Mouse (Mus musculus): ENCODE measurements around the gene Gpa33. TPM values are rescaled to one million over a fixed set of nuclear protein-coding genes. Genes with fewer than 3 reads are reported as not detected.

The Gpa33 gene
- polyA plus RNA-seq, 2 experiments, result 0.01 TPM; not detected in 1

DNA sequence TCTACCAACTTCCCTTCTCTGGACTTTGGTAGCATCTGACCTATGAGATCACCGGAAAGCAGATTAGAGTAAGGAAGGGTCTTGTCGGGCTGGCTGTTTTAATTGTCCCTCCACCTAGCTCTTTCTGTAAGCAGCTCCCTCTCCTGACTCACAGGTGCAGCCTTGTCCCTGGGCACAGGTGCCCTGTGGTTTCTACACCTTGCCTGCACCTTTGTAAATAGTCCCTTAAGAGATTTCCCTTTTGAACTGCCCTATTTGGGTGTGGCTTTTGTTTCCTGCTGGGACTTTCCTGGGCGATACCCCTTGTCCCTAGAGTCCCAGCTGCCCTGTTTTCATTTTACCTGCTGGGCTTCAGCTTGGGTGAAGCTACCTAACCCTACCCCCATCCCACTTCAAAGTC is 35.6 kb upstream of the Gpa33 start:
- H3K27ac ChIP-seq, result no peak overlapping the region
- no peaks in the 10 kb centered on the region for H3K36me3 ChIP-seq (replicated peaks; ENCODE audit: control insufficient read depth, insufficient read depth, low read depth)
- H3K9ac ChIP-seq (replicated peaks), result no peak overlapping the region
- H3K9me3 ChIP-seq (ENCODE audit: control insufficient read depth, low read length), result no peaks in the 10 kb centered on the region
- TF ChIP-seq EP300 (IDR thresholded peaks at IDR 0.05; ENCODE audit: low read depth), result no peak
- no peak for TF ChIP-seq CTCF (IDR thresholded peaks at IDR 0.05; ENCODE audit: low read depth)
- ATAC-seq (ENCODE audit: insufficient read depth), result no peak
- no peak overlapping the region for H3K4me3 ChIP-seq (ENCODE audit: insufficient read depth in 1 of 2, low read depth in 2 of 2, low read length in 2 of 2)
- no peaks in the 10 kb centered on the region for H3K4me1 ChIP-seq (replicated peaks; ENCODE audit: control insufficient read depth in 2 of 2, insufficient read depth in 2 of 2, low read length in 1 of 2)
- 64% methylated on average over 3 of the region's 3 CpGs for WGBS (ENCODE audit: insufficient replicate concordance)
- no peak for DNase-seq (ENCODE audit: low read depth in 3 of 3, low spot score in 3 of 3)
- no peak overlapping the region for H3K4me2 ChIP-seq (ENCODE audit: low read depth)
- H3K27me3 ChIP-seq (ENCODE audit: control insufficient read depth, insufficient read depth, low read length), result no peaks in the 10 kb centered on the region

DNA sequence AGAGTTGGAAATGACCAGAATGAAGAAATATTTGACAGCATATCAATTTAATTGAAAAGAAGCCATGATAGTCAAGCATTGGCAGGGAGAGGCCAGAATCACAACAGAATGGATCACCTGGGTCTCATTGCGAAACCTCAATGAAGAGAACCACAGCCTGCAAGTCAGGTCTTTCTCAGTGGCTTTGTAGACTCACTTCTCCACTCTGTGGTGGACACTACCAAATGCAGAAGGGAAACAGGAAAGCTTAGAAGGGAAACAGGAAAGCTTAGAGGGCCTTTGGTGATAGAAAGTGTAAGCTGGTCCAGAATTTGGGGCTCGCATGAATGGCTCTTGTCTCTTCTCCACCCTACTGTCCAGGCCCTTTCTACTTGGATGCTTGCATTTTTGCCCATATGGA is 31.9 kb upstream of the Gpa33 start:
- no peak overlapping the region for H3K4me2 ChIP-seq (ENCODE audit: low read depth)
- ATAC-seq (ENCODE audit: insufficient read depth), result no peak
- no peak overlapping the region for H3K4me3 ChIP-seq (ENCODE audit: insufficient read depth in 1 of 2, low read depth in 2 of 2, low read length in 2 of 2)
- H3K9ac ChIP-seq (replicated peaks), result no peak overlapping the region
- TF ChIP-seq CTCF (IDR thresholded peaks at IDR 0.05; ENCODE audit: low read depth) (no peak), EP300 (IDR thresholded peaks at IDR 0.05; ENCODE audit: low read depth) (no peak)
- H3K9me3 ChIP-seq (ENCODE audit: control insufficient read depth, low read length), result no peaks in the 10 kb centered on the region
- H3K36me3 ChIP-seq (replicated peaks; ENCODE audit: control insufficient read depth, insufficient read depth, low read depth), result no peaks in the 10 kb centered on the region
- H3K27ac ChIP-seq, result no peak overlapping the region
- 77% methylated on average over 2 of the region's 2 CpGs for WGBS (ENCODE audit: insufficient replicate concordance)
- H3K4me1 ChIP-seq (replicated peaks; ENCODE audit: control insufficient read depth in 2 of 2, insufficient read depth in 2 of 2, low read length in 1 of 2), result no peaks in the 10 kb centered on the region
- no peaks in the 10 kb centered on the region for H3K27me3 ChIP-seq (ENCODE audit: control insufficient read depth, insufficient read depth, low read length)
- no peak for DNase-seq (ENCODE audit: low read depth in 3 of 3, low spot score in 3 of 3)

DNA sequence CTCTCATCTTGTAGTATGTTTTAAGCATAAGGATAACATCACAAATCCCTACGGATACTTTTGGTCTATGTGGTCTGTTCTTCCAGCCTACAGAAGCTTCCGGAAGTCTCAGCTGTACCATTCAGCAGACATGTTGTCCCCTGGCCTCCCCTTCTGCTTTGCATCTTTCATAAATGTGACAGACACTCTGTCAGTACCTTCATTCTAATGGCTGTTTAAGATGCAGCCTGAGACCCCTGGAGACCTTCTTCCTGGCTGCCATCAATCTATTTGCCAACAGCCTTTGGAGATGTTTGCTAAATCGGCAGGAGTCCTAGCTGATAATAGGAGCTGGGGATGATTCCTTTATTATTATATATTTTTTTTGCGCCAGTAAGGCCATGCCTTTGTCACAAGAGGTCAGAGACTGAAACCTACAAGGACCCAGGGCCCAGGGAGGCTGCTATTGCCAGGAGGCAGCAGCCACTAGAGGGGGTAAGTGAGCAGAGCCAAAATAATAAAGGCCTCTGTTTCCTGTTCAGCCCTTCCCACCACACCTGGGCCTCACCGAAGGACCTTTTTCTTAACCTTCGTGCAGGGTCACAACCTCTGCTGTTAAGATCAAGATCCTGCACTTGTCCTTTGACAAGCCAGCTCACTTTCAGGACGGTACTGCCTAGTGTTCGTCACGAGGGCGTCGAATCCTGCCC is 27.0 kb upstream of the Gpa33 start:
- TF ChIP-seq EP300 (IDR thresholded peaks at IDR 0.05; ENCODE audit: low read depth), result no peak
- TF ChIP-seq CTCF (IDR thresholded peaks at IDR 0.05; ENCODE audit: low read depth), result peak; percentile 72
- no peaks in the 10 kb centered on the region for H3K36me3 ChIP-seq (replicated peaks; ENCODE audit: control insufficient read depth, insufficient read depth, low read depth)
- no peaks in the 10 kb centered on the region for H3K27me3 ChIP-seq (ENCODE audit: control insufficient read depth, insufficient read depth, low read length)
- H3K9ac ChIP-seq (replicated peaks), result no peak overlapping the region
- DNase-seq (ENCODE audit: low read depth in 3 of 3, low spot score in 3 of 3), result no peak
- WGBS (ENCODE audit: insufficient replicate concordance), result 60% methylated on average over 11 of the region's 11 CpGs
- peaks cover 0 to 4% of the 10 kb centered on the region in 2 experiments; a peak in 1 of 4 replicates for H3K4me1 ChIP-seq (replicated peaks; ENCODE audit: control insufficient read depth in 2 of 2, insufficient read depth in 2 of 2, low read length in 1 of 2)
- no peak overlapping the region for H3K4me2 ChIP-seq (ENCODE audit: low read depth)
- no peak overlapping the region for H3K27ac ChIP-seq
- H3K9me3 ChIP-seq (ENCODE audit: control insufficient read depth, low read length), result no peaks in the 10 kb centered on the region
- no peak for ATAC-seq (ENCODE audit: insufficient read depth)
- H3K4me3 ChIP-seq (ENCODE audit: insufficient read depth in 1 of 2, low read depth in 2 of 2, low read length in 2 of 2), result no peak overlapping the region

DNA sequence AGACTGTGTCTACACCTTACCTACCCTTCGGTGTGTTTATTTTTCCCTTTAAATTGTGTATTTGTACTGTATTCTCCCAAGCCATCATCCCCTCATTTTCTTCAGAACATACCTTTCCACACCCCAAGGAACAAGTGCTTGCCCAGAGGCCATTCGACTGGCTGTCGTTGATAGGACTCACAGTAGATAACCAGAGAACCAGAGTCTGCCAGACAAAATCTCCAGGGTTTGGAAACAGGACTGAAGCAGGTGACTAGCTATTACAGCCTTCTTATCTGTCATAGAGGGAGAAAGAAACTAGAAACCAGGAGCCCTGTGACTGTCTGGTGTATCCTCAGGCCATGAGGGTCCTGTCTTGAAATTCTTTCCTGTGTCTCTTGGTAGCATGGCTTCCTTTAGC is 25.2 kb upstream of the Gpa33 start:
- Histone ChIP-seq H3K36me3 (replicated peaks; ENCODE audit: control insufficient read depth, insufficient read depth, low read depth) (no peaks in the 10 kb centered on the region), H3K4me3 (ENCODE audit: insufficient read depth in 1 of 2, low read depth in 2 of 2, low read length in 2 of 2) (no peak overlapping the region), H3K4me2 (ENCODE audit: low read depth) (no peak overlapping the region), H3K27me3 (ENCODE audit: control insufficient read depth, insufficient read depth, low read length) (no peaks in the 10 kb centered on the region), H3K4me1 (replicated peaks; ENCODE audit: control insufficient read depth in 2 of 2, insufficient read depth in 2 of 2, low read length in 1 of 2) (peaks cover 0 to 4% of the 10 kb centered on the region in 2 experiments; a peak in 1 of 4 replicates), H3K9ac (replicated peaks) (no peak overlapping the region), H3K9me3 (ENCODE audit: control insufficient read depth, low read length) (no peaks in the 10 kb centered on the region), H3K27ac (no peak overlapping the region)
- WGBS (ENCODE audit: insufficient replicate concordance), result 36% methylated on average over 3 of the region's 3 CpGs
- DNase-seq (ENCODE audit: low read depth in 3 of 3, low spot score in 3 of 3) (no peak), ATAC-seq (ENCODE audit: insufficient read depth) (peak; percentile 68; the same call in 1 of the 2 replicates)
- TF ChIP-seq EP300 (IDR thresholded peaks at IDR 0.05; ENCODE audit: low read depth) (peak; percentile 53), CTCF (IDR thresholded peaks at IDR 0.05; ENCODE audit: low read depth) (no peak)

DNA sequence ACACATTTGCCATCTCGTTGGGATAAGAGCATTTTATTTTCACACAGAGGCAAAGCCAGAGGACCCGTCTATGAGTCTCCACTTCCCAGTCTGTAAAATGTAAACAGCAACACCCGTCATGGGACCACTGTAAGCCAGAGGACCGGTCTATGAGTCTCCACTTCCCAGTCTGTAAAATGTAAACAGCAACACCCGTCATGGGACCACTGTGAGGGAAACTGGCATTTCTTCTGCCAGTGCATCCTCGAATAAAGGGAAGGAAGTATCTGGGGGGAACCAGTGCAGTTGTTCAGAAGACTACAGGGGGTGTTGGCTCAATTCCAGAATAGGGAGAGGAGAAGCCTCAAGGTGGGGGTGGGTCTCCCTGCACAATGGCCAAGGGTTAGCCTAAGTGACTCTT is 24.6 kb upstream of the Gpa33 start:
- H3K4me3 ChIP-seq (ENCODE audit: insufficient read depth in 1 of 2, low read depth in 2 of 2, low read length in 2 of 2), result no peak overlapping the region
- H3K4me2 ChIP-seq (ENCODE audit: low read depth), result no peak overlapping the region
- DNase-seq (ENCODE audit: low read depth in 3 of 3, low spot score in 3 of 3), result no peak
- WGBS (ENCODE audit: insufficient replicate concordance), result 36% methylated on average over 6 of the region's 6 CpGs
- H3K9me3 ChIP-seq (ENCODE audit: control insufficient read depth, low read length), result no peaks in the 10 kb centered on the region
- H3K27ac ChIP-seq, result no peak overlapping the region
- no peak for TF ChIP-seq CTCF (IDR thresholded peaks at IDR 0.05; ENCODE audit: low read depth)
- TF ChIP-seq EP300 (IDR thresholded peaks at IDR 0.05; ENCODE audit: low read depth), result no peak
- H3K9ac ChIP-seq (replicated peaks), result no peak overlapping the region
- H3K4me1 ChIP-seq (replicated peaks; ENCODE audit: control insufficient read depth in 2 of 2, insufficient read depth in 2 of 2, low read length in 1 of 2), result peaks cover 0 to 4% of the 10 kb centered on the region in 2 experiments; a peak in 1 of 4 replicates
- no peaks in the 10 kb centered on the region for H3K36me3 ChIP-seq (replicated peaks; ENCODE audit: control insufficient read depth, insufficient read depth, low read depth)
- no peaks in the 10 kb centered on the region for H3K27me3 ChIP-seq (ENCODE audit: control insufficient read depth, insufficient read depth, low read length)
- ATAC-seq (ENCODE audit: insufficient read depth), result no peak

Measured in liver, embryonic 14.5 days (tissue).